Mouse (Mus musculus): ENCODE results near the gene Blm. TPM values are rescaled to one million over a fixed set of nuclear protein-coding genes. Genes with fewer than 3 reads are reported as not detected.

The Blm gene
- polyA plus RNA-seq, 1 experiment: 1.1 TPM

- 81% methylated on average over 9 of the region's 9 CpGs for WGBS
- H3K4me1 ChIP-seq (ENCODE audit: control insufficient read depth, insufficient read depth, insufficient read length): no peaks in the 10 kb centered on the region
- no peak for DNase-seq (ENCODE audit: low read depth in 1 of 2, low spot score in 2 of 2)
Measured at GRCm38 (mm10) chr7:80413512-80414302, 121.2 kb downstream of the Blm start.

GRCm38 (mm10) chr7:80412781-80413180 lies 122.1 kb downstream of the Blm start:
- Histone ChIP-seq H3K27me3 (ENCODE audit: control insufficient read depth, insufficient read depth, low read length) (no peaks in the 10 kb centered on the region), H3K27ac (ENCODE audit: insufficient read depth, low read length) (no peak overlapping the region), H3K36me3 (ENCODE audit: control insufficient read depth, insufficient read depth, low read length) (no peaks in the 10 kb centered on the region), H3K4me3 (ENCODE audit: extremely low read depth, insufficient read depth, insufficient read length) (no peak overlapping the region), H3K4me1 (ENCODE audit: control insufficient read depth, insufficient read depth, insufficient read length) (no peaks in the 10 kb centered on the region)
- DNase-seq (ENCODE audit: low read depth in 1 of 2, low spot score in 2 of 2): no peak
- TF ChIP-seq POLR2A (IDR thresholded peaks at IDR 0.05; ENCODE audit: low read depth, low read length): no peak
- TF ChIP-seq CTCF (IDR thresholded peaks at IDR 0.05; ENCODE audit: extremely low read depth, insufficient read depth, insufficient read length, insufficient replicate concordance): no peak
- 92% methylated on average over 5 of the region's 5 CpGs for WGBS

More at GRCm38 (mm10) chr7:80413512-80414302, 121.2 kb downstream of the Blm start:
- Histone ChIP-seq H3K27ac (ENCODE audit: insufficient read depth, low read length) (no peak overlapping the region), H3K4me3 (ENCODE audit: extremely low read depth, insufficient read depth, insufficient read length) (no peak overlapping the region), H3K27me3 (ENCODE audit: control insufficient read depth, insufficient read depth, low read length) (no peaks in the 10 kb centered on the region), H3K36me3 (ENCODE audit: control insufficient read depth, insufficient read depth, low read length) (no peaks in the 10 kb centered on the region)
- no peak for TF ChIP-seq CTCF (IDR thresholded peaks at IDR 0.05; ENCODE audit: extremely low read depth, insufficient read depth, insufficient read length, insufficient replicate concordance)
- no peak for TF ChIP-seq POLR2A (IDR thresholded peaks at IDR 0.05; ENCODE audit: low read depth, low read length)

GRCm38 (mm10) chr7:80412279-80412678 lies 122.6 kb downstream of the Blm start:
- WGBS: 90% methylated on average over 10 of the region's 10 CpGs
- H3K4me1 ChIP-seq (ENCODE audit: control insufficient read depth, insufficient read depth, insufficient read length): no peaks in the 10 kb centered on the region

GRCm38 (mm10) chr7:80410380-80410779 lies 124.5 kb downstream of the Blm start:
- DNase-seq (ENCODE audit: low read depth in 1 of 2, low spot score in 2 of 2): no peak
- H3K36me3 ChIP-seq (ENCODE audit: control insufficient read depth, insufficient read depth, low read length): no peaks in the 10 kb centered on the region
- H3K4me1 ChIP-seq (ENCODE audit: control insufficient read depth, insufficient read depth, insufficient read length): no peaks in the 10 kb centered on the region
- H3K27ac ChIP-seq (ENCODE audit: insufficient read depth, low read length): no peak overlapping the region
- H3K27me3 ChIP-seq (ENCODE audit: control insufficient read depth, insufficient read depth, low read length): no peaks in the 10 kb centered on the region
- 92% methylated on average over 9 of the region's 9 CpGs for WGBS
- no peak overlapping the region for H3K4me3 ChIP-seq (ENCODE audit: extremely low read depth, insufficient read depth, insufficient read length)
- TF ChIP-seq POLR2A (IDR thresholded peaks at IDR 0.05; ENCODE audit: low read depth, low read length) (no peak), CTCF (IDR thresholded peaks at IDR 0.05; ENCODE audit: extremely low read depth, insufficient read depth, insufficient read length, insufficient replicate concordance) (no peak)

More at GRCm38 (mm10) chr7:80412279-80412678, 122.6 kb downstream of the Blm start:
- no peak for TF ChIP-seq POLR2A (IDR thresholded peaks at IDR 0.05; ENCODE audit: low read depth, low read length)
- no peak for TF ChIP-seq CTCF (IDR thresholded peaks at IDR 0.05; ENCODE audit: extremely low read depth, insufficient read depth, insufficient read length, insufficient replicate concordance)
- no peak overlapping the region for H3K4me3 ChIP-seq (ENCODE audit: extremely low read depth, insufficient read depth, insufficient read length)
- H3K27me3 ChIP-seq (ENCODE audit: control insufficient read depth, insufficient read depth, low read length): no peaks in the 10 kb centered on the region
- no peaks in the 10 kb centered on the region for H3K36me3 ChIP-seq (ENCODE audit: control insufficient read depth, insufficient read depth, low read length)
- no peak for DNase-seq (ENCODE audit: low read depth in 1 of 2, low spot score in 2 of 2)
- no peak overlapping the region for H3K27ac ChIP-seq (ENCODE audit: insufficient read depth, low read length)

GRCm38 (mm10) chr7:80407712-80408111 lies 127.2 kb downstream of the Blm start:
- no peak overlapping the region for H3K27ac ChIP-seq (ENCODE audit: insufficient read depth, low read length)
- H3K36me3 ChIP-seq (ENCODE audit: control insufficient read depth, insufficient read depth, low read length): no peaks in the 10 kb centered on the region
- TF ChIP-seq POLR2A (IDR thresholded peaks at IDR 0.05; ENCODE audit: low read depth, low read length): no peak
- TF ChIP-seq CTCF (IDR thresholded peaks at IDR 0.05; ENCODE audit: extremely low read depth, insufficient read depth, insufficient read length, insufficient replicate concordance): no peak
- peaks cover 3% of the 10 kb centered on the region for H3K27me3 ChIP-seq (ENCODE audit: control insufficient read depth, insufficient read depth, low read length)
- no peaks in the 10 kb centered on the region; the same call in 1 of the 2 replicates for H3K4me1 ChIP-seq (ENCODE audit: control insufficient read depth, insufficient read depth, insufficient read length)
- WGBS: 89% methylated on average over 9 of the region's 9 CpGs
- no peak for DNase-seq (ENCODE audit: low read depth in 1 of 2, low spot score in 2 of 2)
- no peak overlapping the region for H3K4me3 ChIP-seq (ENCODE audit: extremely low read depth, insufficient read depth, insufficient read length)

GRCm38 (mm10) chr7:80406186-80406585 lies 128.7 kb downstream of the Blm start:
- 70% methylated on average over 3 of the region's 3 CpGs for WGBS
- no peak for TF ChIP-seq CTCF (IDR thresholded peaks at IDR 0.05; ENCODE audit: extremely low read depth, insufficient read depth, insufficient read length, insufficient replicate concordance)
- no peak for TF ChIP-seq POLR2A (IDR thresholded peaks at IDR 0.05; ENCODE audit: low read depth, low read length)
- DNase-seq (ENCODE audit: low read depth in 1 of 2, low spot score in 2 of 2): no peak
- Histone ChIP-seq H3K27ac (ENCODE audit: insufficient read depth, low read length) (no peak overlapping the region), H3K4me1 (ENCODE audit: control insufficient read depth, insufficient read depth, insufficient read length) (peaks cover 6% of the 10 kb centered on the region), H3K27me3 (ENCODE audit: control insufficient read depth, insufficient read depth, low read length) (peaks cover 3% of the 10 kb centered on the region), H3K4me3 (ENCODE audit: extremely low read depth, insufficient read depth, insufficient read length) (no peak overlapping the region), H3K36me3 (ENCODE audit: control insufficient read depth, insufficient read depth, low read length) (no peaks in the 10 kb centered on the region)

GRCm38 (mm10) chr7:80405188-80405695 lies 129.7 kb downstream of the Blm start, which contains the start of gene Furin:
Gene Furin, minus strand, starts transcription at chr7:80405436.
- no peak within 1 kb of the TSS for H3K27ac ChIP-seq (ENCODE audit: insufficient read depth, low read length)
- H3K4me1 ChIP-seq (ENCODE audit: control insufficient read depth, insufficient read depth, insufficient read length): peaks cover 12% of the 10 kb centered on the region
- no peaks in the 10 kb centered on the region for H3K36me3 ChIP-seq (ENCODE audit: control insufficient read depth, insufficient read depth, low read length)
- no peak for TF ChIP-seq CTCF (IDR thresholded peaks at IDR 0.05; ENCODE audit: extremely low read depth, insufficient read depth, insufficient read length, insufficient replicate concordance)
- TF ChIP-seq POLR2A (IDR thresholded peaks at IDR 0.05; ENCODE audit: low read depth, low read length): no peak
- no peak for DNase-seq (ENCODE audit: low read depth in 1 of 2, low spot score in 2 of 2)
- H3K4me3 ChIP-seq (ENCODE audit: extremely low read depth, insufficient read depth, insufficient read length): no peak within 1 kb of the TSS
- peaks cover 3% of the 10 kb centered on the region for H3K27me3 ChIP-seq (ENCODE audit: control insufficient read depth, insufficient read depth, low read length)
- 80% methylated on average over 9 of the region's 9 CpGs for WGBS

Other genes starting within 250 kb of the Blm start
- 12.2 and 15.8 TPM in 2 replicates for gene Prc1, start 240.7 kb downstream of the Blm start, polyA plus RNA-seq (2012; rRNA removed)
- gene Rccd1, start 210.7 kb downstream of the Blm start, polyA plus RNA-seq (2012; rRNA removed): 13.2 and 14.7 TPM in 2 replicates
- 53.7 and 61.8 TPM in 2 replicates for gene Unc45a, start 194.1 kb downstream of the Blm start, polyA plus RNA-seq (2012; rRNA removed)
- 15.5 and 17.8 TPM in 2 replicates for gene Hddc3, start 192.0 kb downstream of the Blm start, polyA plus RNA-seq (2012; rRNA removed)
- 98.3 and 115 TPM in 2 replicates for gene Man2a2, start 163.7 kb downstream of the Blm start, polyA plus RNA-seq (2012; rRNA removed)
- 52.8 and 90.0 TPM in 2 replicates for gene Fes, start 147.2 kb downstream of the Blm start, polyA plus RNA-seq (2012; rRNA removed)
- 35.7 and 48.6 TPM in 2 replicates for gene Furin, start 129.7 kb downstream of the Blm start, polyA plus RNA-seq (2012; rRNA removed)
- 19.1 and 21.3 TPM in 2 replicates for gene Crtc3, start 153.8 kb upstream of the Blm start, polyA plus RNA-seq (2012; rRNA removed)